Mouse (Mus musculus) lung, adult 2 months (tissue): ENCODE measurements around the gene 1600002K03Rik. TPM values are rescaled to one million over a fixed set of nuclear protein-coding genes. Genes with fewer than 3 reads are reported as not detected.

Experiments
- DNase-seq: peaks from one replicate; pipeline ENCODE4 v3.0.0; 2022
- H3K4me1 ChIP-seq: fragments of 200-500 bp; 2 replicates; pipeline ENCODE4 v1.6.1; 2011; ENCODE audit warnings: low read length; ENCODE audit not compliant: control insufficient read depth, insufficient read depth
- H3K4me3 ChIP-seq: fragments of 200-500 bp; replicated peaks from 2 replicates; pipeline ENCODE3; 2011; ENCODE audit warnings: low read depth, mild to moderate bottlenecking, control low read depth, low read length; ENCODE audit errors: extremely low read depth
- CTCF ChIP-seq: fragments of 200-500 bp; IDR thresholded peaks from 2 replicates; pipeline ENCODE4 v1.5.1; 2011; ENCODE audit warnings: mild to moderate bottlenecking, low read length, control low read depth; ENCODE audit not compliant: insufficient read depth
- POLR2A ChIP-seq: fragments of 200-500 bp; IDR thresholded peaks from 2 replicates; pipeline ENCODE4 v1.6.1; 2011; ENCODE audit warnings: low read depth, mild to moderate bottlenecking, control low read depth, low read length, borderline replicate concordance; ENCODE audit errors: extremely low read depth
- whole genome bisulfite sequencing: fragments of 180-500 bp; shearing (Covaris S2); methylation state at CpG from one replicate; pipeline ENCODE4 v1.1.7; 2018; 5-methylcytosine and 5-hydroxymethylcytosine counted together
- polyA plus RNA-seq: library from polyadenylated mRNA; depleted of rRNA; stranded (reverse); fragments of >200 nt; gene quantifications from 2 replicates; pipeline ENCODE4 v1.2.3, GENCODE M21; 2012

Gene 1600002K03Rik
- polyA plus RNA-seq, 1 experiment: 11.2 TPM

DNA sequence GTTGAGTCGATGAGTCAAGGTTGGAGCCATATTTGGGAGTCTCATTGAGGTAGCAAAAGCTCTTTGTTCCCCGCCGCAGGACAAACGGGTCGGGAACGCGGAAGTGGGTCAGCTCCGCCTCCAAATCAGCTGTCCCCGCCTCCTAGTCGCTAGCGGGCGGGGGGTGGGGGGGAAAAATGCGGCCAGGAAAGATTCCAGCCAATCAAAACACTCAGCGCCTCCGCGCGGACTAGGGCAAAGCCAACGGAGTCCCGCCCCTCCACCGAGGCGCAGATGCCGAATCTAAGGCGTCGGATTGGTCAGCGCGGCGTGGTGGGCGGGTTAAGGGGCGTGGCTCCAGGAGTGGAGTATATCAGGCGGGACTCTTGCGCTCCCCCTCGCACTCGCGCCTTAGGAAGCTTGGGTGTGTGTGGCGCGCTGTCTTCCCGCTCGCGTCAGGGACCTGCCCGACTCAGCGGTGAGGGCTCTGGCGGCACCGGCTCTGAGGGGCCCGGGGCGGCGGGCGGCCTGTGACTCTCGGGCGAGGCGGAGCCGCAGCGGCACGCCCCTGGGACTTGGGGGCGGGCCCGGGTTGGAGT lies 5.2 kb upstream of the 1600002K03Rik start:
- DNase-seq: peak; percentile 99
- TF ChIP-seq POLR2A: peak; percentile 100
- no peak for TF ChIP-seq CTCF
- peaks cover 18% of the 10 kb centered on the region for H3K4me1 ChIP-seq
- H3K4me3 ChIP-seq: peak overlapping the region; percentile 93
- under 1% methylated on average over 55 of the region's 55 CpGs for WGBS

DNA sequence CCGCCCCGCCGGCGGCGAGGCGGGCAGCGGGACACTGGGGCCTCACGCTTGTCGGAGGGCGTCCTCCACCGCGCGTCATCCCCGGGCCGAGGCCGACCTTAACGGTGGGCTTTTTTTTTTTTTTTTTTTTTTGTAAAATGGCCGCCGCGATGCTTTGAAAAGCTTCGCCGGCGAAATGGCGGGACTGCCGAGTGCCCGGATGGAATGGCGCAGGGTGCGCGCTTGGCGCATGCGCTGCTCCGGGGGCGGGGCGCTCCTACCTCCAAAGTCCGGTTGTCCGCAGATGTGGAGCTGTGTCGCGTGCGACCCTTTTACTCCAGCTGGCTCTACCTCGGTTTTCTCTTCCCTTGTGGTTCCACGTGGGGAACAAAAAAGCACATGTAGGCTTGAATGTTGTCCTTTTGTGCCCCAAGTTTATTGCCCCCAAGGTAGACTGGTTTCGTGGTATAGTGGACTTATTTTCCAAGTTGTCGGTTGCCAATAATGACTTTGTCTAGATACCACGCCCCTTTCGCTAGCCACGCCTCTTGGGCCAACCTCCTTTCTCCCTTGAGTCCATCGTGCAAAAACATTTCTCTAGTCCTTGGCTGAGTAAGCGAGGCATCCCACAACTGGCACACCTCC lies 4.6 kb upstream of the 1600002K03Rik start:
- DNase-seq: peak; percentile 94
- TF ChIP-seq CTCF (no peak), POLR2A (no peak; the same call in 1 of the 2 replicates)
- under 1% methylated on average over 48 of the region's 48 CpGs for WGBS
- Histone ChIP-seq H3K4me1 (peaks cover 15% of the 10 kb centered on the region), H3K4me3 (peak overlapping the region; percentile 93)

DNA sequence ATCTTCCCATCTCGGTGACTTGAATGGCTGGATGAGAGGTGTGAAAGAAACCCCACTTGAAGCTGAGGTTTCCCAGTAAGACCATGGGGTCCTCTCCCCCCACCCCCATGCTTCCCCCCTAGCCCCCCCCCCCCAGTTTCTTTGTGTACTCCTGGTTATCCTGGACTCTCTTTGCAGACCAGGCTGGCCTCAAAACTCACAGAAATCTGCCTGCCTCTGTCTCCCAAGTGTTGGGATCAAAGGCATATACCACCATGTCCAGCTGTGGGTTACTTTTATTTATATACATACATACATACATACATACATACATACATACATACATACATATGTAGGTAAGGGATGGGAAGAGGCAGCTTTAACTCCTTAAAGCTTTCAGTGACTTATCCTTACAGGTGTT lies 3.7 kb upstream of the 1600002K03Rik start:
- TF ChIP-seq POLR2A (no peak), CTCF (no peak)
- WGBS: 31% methylated on average over 1 of the region's 1 CpGs
- Histone ChIP-seq H3K4me3 (no peak overlapping the region), H3K4me1 (peaks cover 13% of the 10 kb centered on the region)
- DNase-seq: no peak

GRCm38 (mm10) chr10:80169651-80170050 lies 3.1 kb upstream of the 1600002K03Rik start:
- no peak overlapping the region for H3K4me3 ChIP-seq
- no peak for TF ChIP-seq POLR2A
- no peak for DNase-seq
- H3K4me1 ChIP-seq: peaks cover 10% of the 10 kb centered on the region
- 90% methylated on average over 7 of the region's 7 CpGs for WGBS

GRCm38 (mm10) chr10:80170052-80170451 lies 2.7 kb upstream of the 1600002K03Rik start:
- peaks cover 10% of the 10 kb centered on the region for H3K4me1 ChIP-seq
- H3K4me3 ChIP-seq: no peak overlapping the region
- WGBS: 93% methylated on average over 16 of the region's 16 CpGs
- TF ChIP-seq POLR2A: no peak
- TF ChIP-seq CTCF: no peak
- no peak for DNase-seq

GRCm38 (mm10) chr10:80170601-80171021 lies 2.1 kb upstream of the 1600002K03Rik start:
- Histone ChIP-seq H3K4me3 (no peak overlapping the region), H3K4me1 (peaks cover 10% of the 10 kb centered on the region)
- no peak for DNase-seq
- 94% methylated on average over 19 of the region's 19 CpGs for WGBS
- TF ChIP-seq POLR2A: no peak
- TF ChIP-seq CTCF: no peak

GRCm38 (mm10) chr10:80171252-80171651 lies 1.5 kb upstream of the 1600002K03Rik start:
- H3K4me1 ChIP-seq: peaks cover 10% of the 10 kb centered on the region
- 78% methylated on average over 15 of the region's 15 CpGs for WGBS
- TF ChIP-seq POLR2A (no peak), CTCF (no peak)

DNA sequence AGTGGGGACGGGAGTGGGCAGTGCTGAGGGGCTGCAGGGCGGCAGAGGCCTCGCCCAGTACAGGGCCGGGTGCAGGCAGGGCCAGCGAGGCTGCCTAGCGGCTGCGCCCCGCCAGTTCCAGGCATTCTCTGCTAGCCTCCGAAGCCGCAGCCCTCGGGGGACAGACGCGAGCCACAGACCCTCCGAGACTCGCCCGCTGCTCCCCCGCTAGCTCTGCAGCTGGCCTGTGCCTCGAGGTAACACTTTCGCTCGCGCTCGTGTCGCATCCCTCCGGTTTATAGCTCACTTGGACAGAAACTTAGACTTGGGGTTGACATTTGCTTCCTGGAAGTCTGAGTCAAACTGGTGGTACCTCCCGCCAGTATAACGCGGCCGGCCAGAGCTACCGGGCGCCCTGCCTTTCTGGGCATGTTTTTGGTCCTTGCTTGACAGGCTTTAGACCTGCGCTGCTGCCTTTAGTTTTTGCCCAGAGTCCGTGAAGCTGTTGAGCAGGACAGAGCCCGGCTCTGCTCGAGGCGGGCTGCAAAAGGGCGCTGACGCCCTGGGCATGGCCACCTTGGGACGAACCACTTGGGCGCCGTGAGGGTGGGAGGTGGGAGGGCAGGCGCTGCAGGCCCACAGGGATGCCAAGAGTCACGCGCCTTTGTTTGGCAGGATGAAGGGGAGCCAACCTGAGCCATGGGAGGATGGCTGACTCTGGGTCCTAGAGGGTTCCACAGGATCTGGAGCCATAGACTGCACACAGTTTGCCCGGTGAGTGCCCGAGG lies 801 bp upstream of the 1600002K03Rik start:
- H3K4me1 ChIP-seq: peaks cover 10% of the 10 kb centered on the region
- TF ChIP-seq CTCF (no peak), POLR2A (no peak)
- no peak for DNase-seq
- no peak overlapping the region for H3K4me3 ChIP-seq
- 84% methylated on average over 45 of the region's 45 CpGs for WGBS

More at GRCm38 (mm10) chr10:80171252-80171651, 1.5 kb upstream of the 1600002K03Rik start:
- H3K4me3 ChIP-seq: no peak overlapping the region
- no peak for DNase-seq

GRCm38 (mm10) chr10:80173358-80173757 lies 614 bp downstream of the 1600002K03Rik start:
- WGBS: 9% methylated on average over 11 of the region's 11 CpGs
- TF ChIP-seq POLR2A: no peak
- no peak for TF ChIP-seq CTCF
- DNase-seq: peak; percentile 46
- H3K4me3 ChIP-seq: peak overlapping the region; percentile 46
- peaks cover 7% of the 10 kb centered on the region for H3K4me1 ChIP-seq

- Histone ChIP-seq H3K4me3 (no peak overlapping the region), H3K4me1 (peaks cover 5% of the 10 kb centered on the region)
- no peak for TF ChIP-seq CTCF
- no peak for TF ChIP-seq POLR2A
- DNase-seq: no peak
- 85% methylated on average over 10 of the region's 10 CpGs for WGBS
Observed at GRCm38 (mm10) chr10:80173955-80174640, 1.4 kb downstream of the 1600002K03Rik start.
